Mouse (Mus musculus): Measurements from ENCODE around the gene Akap13. TPM values are rescaled to one million over a fixed set of nuclear protein-coding genes. Genes with fewer than 3 reads are reported as not detected.
A peak's percentile ranks its signal among the peaks of the same experiment; 100 is the strongest.
"Not testable (repeated sequence)": the region's sequence is repeated elsewhere in the genome, so short reads cannot be mapped to it uniquely, and the experiment has no call there.

Akap13 gene
- total and polyA plus RNA-seq, 3 experiments: 11.4 to 32.5 (median 27.7) TPM

DNA sequence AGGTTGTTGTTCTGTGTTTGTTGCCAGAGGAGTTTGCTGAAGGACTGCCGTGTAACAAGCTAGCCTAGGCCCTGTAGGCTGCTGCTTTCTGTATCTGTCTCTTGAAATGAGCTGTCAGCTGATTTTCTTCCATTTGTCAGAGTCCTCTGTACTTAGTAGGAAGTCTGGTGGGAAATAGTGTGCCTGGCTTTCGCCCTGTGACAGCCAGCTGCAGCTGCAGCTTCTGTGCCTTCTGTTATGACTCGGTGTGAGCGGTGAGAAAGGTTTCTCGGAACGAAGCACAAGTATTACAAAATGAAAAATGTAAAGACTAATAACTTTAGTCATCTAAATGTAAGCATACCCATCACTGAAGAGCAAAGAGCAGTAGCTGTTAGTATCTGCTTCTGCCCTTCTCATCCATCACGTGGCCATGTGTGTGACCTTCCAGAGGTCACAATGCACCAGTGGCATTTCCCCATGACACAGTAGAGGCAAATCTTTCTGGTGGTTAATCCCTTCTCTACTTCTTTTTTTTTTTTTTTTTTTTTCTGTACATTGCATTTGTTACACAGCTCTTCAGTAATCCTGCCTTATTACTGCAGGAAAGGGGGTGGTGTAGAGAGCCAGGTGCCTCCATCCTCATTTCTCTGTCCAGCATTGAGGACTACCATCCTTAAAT, 289.8 kb downstream of the Akap13 start (continued):
- no peak for TF ChIP-seq POLR2AphosphoS2 (IDR thresholded peaks at IDR 0.05; ENCODE audit: low read depth, low read length)
- TF ChIP-seq SMC3 (IDR thresholded peaks at IDR 0.05; ENCODE audit: low read depth, low read length): peak; percentile 12
- peak; percentile 84 for TF ChIP-seq EP300 (IDR thresholded peaks at IDR 0.05; ENCODE audit: low read length)
- TF ChIP-seq BHLHE40 (IDR thresholded peaks at IDR 0.05; ENCODE audit: low read depth, low read length): peak; percentile 77
- TF ChIP-seq PAX5 (IDR thresholded peaks at IDR 0.05; ENCODE audit: low read length): no peak
- TF ChIP-seq TBP (conservative IDR thresholded peaks at IDR 0.05; ENCODE audit: low read depth, low read length): no peak
- TF ChIP-seq MAFK (IDR thresholded peaks at IDR 0.05; ENCODE audit: insufficient replicate concordance, low read length): peak; percentile 45
- no peak for TF ChIP-seq ZC3H11A (IDR thresholded peaks at IDR 0.05; ENCODE audit: low read depth, low read length)

DNA sequence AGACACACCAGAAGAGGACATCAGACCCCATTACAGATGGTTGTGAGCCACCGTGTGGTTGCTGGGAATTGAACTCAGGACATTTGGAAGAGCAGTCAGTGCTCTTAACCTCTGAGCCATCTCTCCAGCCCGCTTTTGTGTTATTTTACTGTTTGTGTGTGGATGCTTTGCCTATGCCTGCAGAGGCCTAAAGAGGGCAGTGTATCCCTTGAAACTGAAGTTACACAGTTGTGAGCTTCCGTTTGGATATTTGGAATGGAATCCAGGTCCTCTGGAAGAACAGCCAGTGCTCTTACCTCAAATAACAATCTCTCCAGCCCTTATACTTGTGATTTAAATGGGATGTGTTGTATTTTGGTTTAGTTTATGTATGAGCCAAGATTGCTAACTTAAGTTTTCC, 290.6 kb downstream of the Akap13 start:
- H3K79me2 ChIP-seq (replicated peaks; ENCODE audit: control insufficient read depth, extremely low read depth, insufficient read depth, poor library complexity, severe bottlenecking); H3K9me3 ChIP-seq (replicated peaks; ENCODE audit: low read length); H3K4me3 ChIP-seq (replicated peaks in 1 of 3; ENCODE audit: low read depth in 2 of 3, low read length in 2 of 3, poor library complexity in 1 of 3); dilution Hi-C loops (cut with MboI; ENCODE audit: extremely low pct_ligation_motif_present, extremely low pct_unique_long_range_greater_than_20kb, low sequenced_read_pairs); H3K4me2 ChIP-seq (ENCODE audit: insufficient read depth, low read depth, poor library complexity, severe bottlenecking); H3K9ac ChIP-seq (ENCODE audit: insufficient read depth, low read depth); H3K27ac ChIP-seq (ENCODE audit: insufficient read depth, low read depth); H3K27me3 ChIP-seq (replicated peaks): not testable (repeated sequence)
- peaks cover 65 to 89% of the 10 kb centered on the region in 2 experiments for H3K36me3 ChIP-seq (replicated peaks in 1 of 2; ENCODE audit: control insufficient read depth in 1 of 2, insufficient read depth in 1 of 2, low read length in 1 of 2)
- in situ Hi-C loops (cut with MboI; ENCODE audit: low pct_ligation_motif_present, low pct_unique_long_range_greater_than_20kb, low sequenced_read_pairs): loop anchor here (10.0 to 25.0 kb wide), 2 partner anchors 129 to 609 kb away; no protein-coding TSS in a partner anchor
- peak; percentile 75 for TF ChIP-seq RAD21 (IDR thresholded peaks at IDR 0.05; ENCODE audit: low read depth, low read length)
- TF ChIP-seq SMC3 (IDR thresholded peaks at IDR 0.05; ENCODE audit: low read depth, low read length): peak; percentile 69
- peak; percentile 12 to 72; a peak in 3 of 4 replicates for TF ChIP-seq CTCF (conservative IDR thresholded peaks at IDR 0.05 in 1 of 2, IDR thresholded peaks at IDR 0.05 in 1 of 2; ENCODE audit: low read depth in 2 of 2, low read length in 2 of 2)
- peak; percentile 9; the same call in 1 of the 2 replicates for TF ChIP-seq CHD1 (IDR thresholded peaks at IDR 0.05; ENCODE audit: low read depth, low read length)
- peak; percentile 33 for DNase-seq (ENCODE audit: extremely low read depth)
- H3K4me1 ChIP-seq (ENCODE audit: control insufficient read depth in 1 of 2, insufficient read depth in 2 of 2): peaks cover 5 to 47% of the 10 kb centered on the region in 2 experiments; a peak in 3 of 4 replicates

DNA sequence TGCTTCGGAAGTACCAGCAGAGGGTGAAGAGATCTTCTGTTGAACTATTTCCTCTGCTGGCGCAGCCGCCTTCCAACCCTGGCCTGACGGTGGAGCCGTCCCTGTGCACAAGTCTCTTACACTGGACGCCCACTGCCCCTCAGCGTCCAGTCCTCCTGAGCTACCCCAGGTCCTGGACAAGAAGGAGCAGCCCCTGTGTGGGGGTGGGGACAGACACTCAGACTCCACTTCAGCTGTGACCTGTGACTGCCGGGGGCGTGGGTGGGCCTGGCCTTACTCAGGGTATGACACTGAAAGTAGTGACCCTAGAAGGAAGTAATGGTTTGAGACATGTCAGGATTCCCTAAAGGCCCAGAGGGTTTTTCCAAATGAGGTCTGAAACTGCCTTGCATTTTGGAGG, 295.2 kb downstream of the Akap13 start:
- Histone ChIP-seq H3K27me3 (replicated peaks) (no peaks in the 10 kb centered on the region), H3K36me3 (replicated peaks in 1 of 2; ENCODE audit: control insufficient read depth in 1 of 2, insufficient read depth in 1 of 2, low read length in 1 of 2) (peaks cover 74 to 92% of the 10 kb centered on the region in 2 experiments), H3K9ac (ENCODE audit: insufficient read depth, low read depth) (no peak overlapping the region), H3K4me2 (ENCODE audit: insufficient read depth, low read depth, poor library complexity, severe bottlenecking) (no peak overlapping the region), H3K9me3 (replicated peaks; ENCODE audit: low read length) (no peaks in the 10 kb centered on the region), H3K4me1 (ENCODE audit: control insufficient read depth in 1 of 2, insufficient read depth in 2 of 2) (peaks cover 7 to 47% of the 10 kb centered on the region in 2 experiments; a peak in 3 of 4 replicates), H3K4me3 (replicated peaks in 1 of 3; ENCODE audit: low read depth in 2 of 3, low read length in 2 of 3, poor library complexity in 1 of 3) (no peak overlapping the region), H3K27ac (ENCODE audit: insufficient read depth, low read depth) (no peak overlapping the region), H3K79me2 (replicated peaks; ENCODE audit: control insufficient read depth, extremely low read depth, insufficient read depth, poor library complexity, severe bottlenecking) (no peaks in the 10 kb centered on the region)
- no peak for DNase-seq (ENCODE audit: extremely low read depth)
- in situ Hi-C loops (cut with MboI; ENCODE audit: low pct_ligation_motif_present, low pct_unique_long_range_greater_than_20kb, low sequenced_read_pairs) (no loop called here), dilution Hi-C loops (cut with MboI; ENCODE audit: extremely low pct_ligation_motif_present, extremely low pct_unique_long_range_greater_than_20kb, low sequenced_read_pairs) (no loop called here)
- TF ChIP-seq PAX5 (IDR thresholded peaks at IDR 0.05; ENCODE audit: low read length) (no peak), CTCF (conservative IDR thresholded peaks at IDR 0.05 in 1 of 2, IDR thresholded peaks at IDR 0.05 in 1 of 2; ENCODE audit: low read depth in 2 of 2, low read length in 2 of 2) (peak in 1 of 2 experiments; percentile 17; a peak in 1 of 4 replicates)
